Mouse (Mus musculus): ENCODE measurements at regions not wholly inside any gene's neighbourhood (a gene's known extent, or its start where the extent isn't known, plus 50 kb on each side); places are given as distances from the start of the nearest gene placed in this dataset.

DNA sequence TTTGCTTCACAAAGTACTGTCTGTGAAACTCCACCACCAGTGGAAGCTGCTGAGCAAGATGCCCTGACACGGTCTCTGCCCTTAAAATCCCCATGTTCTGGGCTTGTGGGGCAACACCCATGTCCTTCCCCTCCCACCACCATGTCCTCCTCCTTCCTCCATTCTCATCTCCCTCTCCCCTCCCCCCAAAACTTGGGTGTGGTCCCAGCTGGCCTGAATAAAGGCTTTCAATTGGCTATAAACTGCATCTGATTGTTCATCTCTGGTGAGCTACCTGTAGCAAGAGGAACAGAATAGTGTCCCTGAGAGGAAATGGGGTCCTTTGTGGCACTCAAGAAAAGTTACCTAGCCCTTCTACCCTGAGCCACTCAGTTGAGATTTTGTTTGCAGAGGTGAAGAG, 91.8 kb downstream of the Slc16a9 start:
- DNase-seq = no peak

DNA sequence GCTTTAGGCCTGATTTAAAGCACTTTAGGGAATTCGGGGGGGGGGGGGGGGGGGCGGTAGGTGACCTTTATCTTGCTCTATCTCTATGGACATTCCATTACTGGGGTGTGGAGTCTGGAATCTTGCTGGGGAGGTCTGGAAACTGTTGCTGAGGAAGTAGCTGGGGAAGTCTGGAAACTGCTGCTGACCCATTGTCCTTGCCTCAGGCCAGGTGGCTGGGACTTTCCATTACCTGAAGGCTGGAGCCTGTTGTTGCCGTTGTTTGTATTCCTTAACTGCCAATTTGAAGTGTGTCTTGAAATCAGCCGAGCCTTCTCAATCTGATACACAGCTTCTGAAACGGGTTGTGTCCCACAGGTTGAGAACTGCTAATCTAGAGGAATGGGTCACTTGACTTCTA, 80.9 kb upstream of the Fam13c start:
- no peak for DNase-seq

DNA sequence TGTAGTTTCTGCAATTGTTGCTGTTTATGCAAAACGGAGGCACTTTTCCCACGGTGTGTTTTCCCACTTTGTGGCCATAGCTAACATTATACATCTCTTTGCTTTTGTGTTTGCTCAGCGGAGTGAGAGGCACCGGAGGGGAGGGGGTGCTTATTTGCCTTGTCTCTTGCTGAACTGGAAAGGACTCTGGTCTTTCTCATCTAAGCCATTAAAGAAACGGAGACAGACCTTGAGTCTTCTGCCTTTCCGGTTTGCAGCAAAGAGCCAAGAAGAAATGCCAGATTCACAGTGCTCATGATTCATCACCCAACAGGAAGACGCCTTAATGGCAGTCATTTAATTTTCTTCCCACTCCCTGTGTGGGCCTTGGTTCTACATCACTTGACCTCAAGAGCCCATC, 80.4 kb upstream of the Fam13c start:
- no peak for DNase-seq

DNA sequence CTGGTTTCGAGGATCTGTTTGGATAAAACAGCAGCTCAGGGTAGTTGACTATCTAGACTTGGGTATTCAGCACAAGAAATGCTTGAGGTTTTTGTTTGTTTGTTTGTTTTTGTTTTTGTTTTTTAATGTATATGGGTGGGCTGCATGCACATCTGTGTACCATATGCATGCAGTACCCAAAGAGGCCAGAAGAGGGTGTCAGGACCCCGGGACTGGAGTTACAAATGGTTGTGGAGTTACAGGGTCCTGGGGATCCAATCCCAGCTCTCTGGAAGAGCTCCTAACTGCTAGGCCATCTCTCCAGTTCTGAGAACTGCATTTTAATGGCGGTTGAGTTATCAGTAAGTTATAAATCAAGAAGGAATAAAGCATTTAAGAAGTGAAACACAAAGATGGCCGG, 77.2 kb upstream of the Fam13c start:
- peak; percentile 18 to 29 for DNase-seq

DNA sequence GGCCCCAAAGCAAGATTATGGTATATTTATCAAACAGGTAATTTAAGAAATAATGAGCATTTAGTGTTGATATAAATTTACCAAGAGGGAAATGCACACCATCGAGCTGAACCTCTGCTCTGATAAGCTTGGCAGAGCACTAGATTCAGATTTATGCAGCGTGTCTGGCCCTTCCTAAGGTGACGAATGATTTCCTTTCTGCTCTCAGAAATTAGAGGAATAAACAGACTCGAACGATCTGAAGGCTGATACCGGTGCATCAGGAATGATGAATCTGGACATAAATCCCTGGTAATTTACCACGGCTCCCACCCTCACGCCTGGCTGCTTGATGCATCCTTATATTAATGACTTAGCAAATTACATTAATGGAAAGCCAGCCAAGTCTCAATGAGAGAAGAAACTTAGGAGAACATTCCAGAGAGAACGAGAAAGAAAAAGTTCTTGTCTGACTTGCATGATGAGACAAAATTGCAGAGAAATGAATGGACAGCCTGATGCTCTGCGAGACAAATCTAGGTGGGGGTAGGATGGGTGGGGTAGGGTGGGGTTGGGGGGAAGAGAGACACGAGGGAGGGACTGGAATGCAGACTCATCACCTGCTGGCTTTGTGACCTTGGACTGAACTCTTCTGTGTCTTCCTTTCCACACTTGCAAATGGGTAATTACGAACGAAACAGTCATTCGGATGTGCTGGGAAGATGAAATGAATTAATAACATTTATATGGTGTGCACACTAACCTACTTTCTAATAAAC, 75.9 kb upstream of the Fam13c start:
- DNase-seq = no peak

DNA sequence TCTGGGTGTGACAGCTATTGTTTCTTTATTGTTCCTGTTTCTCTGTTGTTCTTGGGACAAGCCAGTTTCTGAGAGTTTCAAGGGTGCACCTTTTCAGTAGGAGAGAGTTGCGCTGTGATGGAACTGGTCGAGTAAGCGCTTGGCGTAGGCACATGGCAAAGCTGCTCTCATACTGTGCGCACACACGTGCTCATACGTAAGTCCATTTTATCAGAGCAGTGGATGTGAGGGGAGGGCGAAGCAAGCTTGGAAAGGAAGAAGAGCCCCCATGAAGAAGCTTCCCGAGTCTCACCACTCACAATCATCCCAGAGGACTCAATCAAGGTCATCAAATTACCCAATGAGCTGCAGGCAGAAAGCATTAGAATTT, 75.3 kb upstream of the Fam13c start:
- no peak for DNase-seq

DNA sequence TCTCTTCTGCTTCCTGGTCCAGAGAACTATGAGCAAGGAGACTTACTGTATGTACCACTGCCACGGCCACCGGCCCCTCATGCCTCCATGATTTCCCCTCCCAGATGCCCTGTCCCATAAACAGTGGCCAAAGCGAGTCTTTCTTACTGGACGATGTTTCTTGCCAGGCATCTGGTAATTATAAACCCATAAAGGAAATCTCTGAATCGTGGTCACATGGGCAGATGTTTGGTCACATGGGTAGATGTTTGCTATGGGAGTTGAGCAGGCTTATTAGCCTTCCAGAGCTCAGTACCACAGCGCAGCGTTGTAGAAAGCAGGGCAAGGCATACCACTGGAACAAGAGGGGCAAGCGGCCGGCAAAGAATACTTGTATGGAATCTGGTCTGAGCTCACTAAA, 74.8 kb upstream of the Fam13c start:
- DNase-seq = no peak

DNA sequence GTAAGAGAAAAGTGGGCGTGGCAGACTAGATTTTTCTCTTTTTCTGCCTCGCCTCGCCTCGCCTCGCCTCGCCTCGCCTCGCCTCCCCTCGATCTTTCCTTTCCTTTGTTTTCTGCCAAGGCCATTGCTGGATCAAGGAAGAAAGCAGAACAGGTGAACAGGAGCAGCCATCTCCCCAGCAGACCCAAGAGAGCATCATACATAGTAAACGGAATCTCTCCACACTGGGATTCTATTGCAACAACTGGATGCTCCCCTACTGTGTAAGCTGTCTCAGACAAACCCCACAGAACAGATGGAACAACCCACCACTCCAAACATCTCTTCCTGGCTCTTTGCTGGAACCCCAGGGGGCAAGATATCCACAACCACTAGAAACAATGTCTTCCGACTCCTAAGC, 72.4 kb upstream of the Fam13c start:
- no peak for DNase-seq

DNA sequence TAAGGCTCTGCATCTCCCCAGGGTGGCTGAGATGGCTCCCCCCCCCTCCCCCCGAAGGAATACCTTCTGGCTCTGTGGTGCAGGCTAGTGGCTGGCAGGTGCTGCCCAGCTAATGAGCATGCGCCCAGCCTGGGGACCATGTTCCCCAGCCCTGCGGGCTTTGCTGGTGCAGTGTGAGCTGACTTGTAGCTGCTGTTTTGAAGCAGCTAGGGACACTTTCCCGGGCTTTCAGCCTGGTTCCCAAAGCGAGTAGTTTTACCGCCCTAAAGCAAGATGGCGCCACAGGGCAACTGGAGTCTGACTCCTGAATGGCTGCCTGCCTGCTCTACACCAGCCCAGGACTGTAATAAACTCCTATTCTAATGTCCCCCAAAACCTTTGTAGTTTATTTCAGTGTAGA, 71.6 kb upstream of the Fam13c start:
- DNase-seq = peak; percentile 65

DNA sequence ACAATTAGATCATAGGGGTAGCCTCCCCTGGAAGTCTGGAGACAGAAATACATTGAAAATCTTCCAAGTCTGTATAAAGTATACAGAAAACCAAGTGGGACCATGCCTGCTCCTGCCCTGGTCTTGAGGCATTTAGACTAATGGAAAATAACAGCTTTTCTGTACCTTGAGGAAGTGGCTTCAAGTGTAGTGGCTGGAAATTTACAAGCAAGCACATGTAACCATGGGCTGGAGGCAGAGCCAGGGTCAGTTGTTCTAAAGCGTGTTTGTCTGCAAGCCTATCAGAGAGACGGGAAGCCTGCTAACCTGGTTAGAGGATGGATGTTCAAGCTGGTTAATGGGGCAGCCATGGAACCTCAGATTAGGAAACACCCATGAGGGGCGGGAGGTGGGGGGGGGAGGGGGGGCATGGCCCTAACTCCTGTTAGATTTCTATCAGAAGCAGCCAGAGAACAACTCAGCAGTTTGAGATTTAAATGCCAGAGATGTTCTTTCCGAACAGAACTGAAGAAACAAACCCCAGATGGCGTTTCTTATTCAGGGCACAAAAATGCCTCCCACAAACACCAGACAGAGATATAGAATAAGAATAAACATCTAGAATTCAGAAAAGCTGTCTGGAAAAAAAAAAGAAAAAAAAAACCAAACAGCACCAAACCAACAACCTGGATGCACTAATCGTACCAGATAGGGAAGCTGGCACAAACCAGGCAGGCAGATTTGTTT, 67.7 kb upstream of the Fam13c start:
- DNase-seq = no peak

DNA sequence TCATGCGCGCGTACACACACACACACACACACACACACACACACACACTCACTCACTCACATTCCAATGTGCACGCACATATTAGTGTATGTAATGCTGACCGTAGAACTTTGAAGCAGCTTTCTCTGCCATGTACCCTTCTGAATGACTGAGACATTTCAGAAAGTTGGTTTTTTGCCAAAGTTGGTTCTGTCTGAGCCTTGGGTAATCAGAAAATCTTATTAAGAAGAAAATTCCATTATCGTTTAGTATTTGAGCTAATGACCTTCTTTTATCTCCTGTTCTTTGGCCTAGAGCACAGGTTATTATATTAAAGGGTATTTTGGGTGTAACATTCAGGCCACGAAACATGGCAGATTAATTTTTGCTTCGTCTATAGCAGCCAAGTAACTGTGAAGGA, 67.1 kb upstream of the Fam13c start:
- DNase-seq = no peak

DNA sequence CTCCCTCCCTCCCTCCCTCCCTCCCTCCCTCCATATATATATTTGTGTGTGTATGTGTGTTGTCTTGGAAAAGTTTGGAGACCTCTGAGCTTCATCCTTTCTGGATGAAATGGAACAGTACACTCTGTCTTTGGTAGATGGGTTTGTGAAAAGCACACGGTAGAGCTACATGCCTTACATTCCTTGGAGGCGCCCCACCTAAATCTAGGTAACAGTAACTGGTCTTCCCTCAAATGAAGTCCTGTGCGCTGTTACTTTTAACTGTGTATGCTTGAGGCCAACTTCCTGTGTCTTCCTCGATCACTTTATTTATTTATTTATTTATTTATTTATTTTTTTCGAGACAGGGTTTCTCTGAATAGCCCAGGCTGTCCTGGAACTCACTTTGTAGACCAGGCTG, 66.4 kb upstream of the Fam13c start:
- no peak for DNase-seq

DNA sequence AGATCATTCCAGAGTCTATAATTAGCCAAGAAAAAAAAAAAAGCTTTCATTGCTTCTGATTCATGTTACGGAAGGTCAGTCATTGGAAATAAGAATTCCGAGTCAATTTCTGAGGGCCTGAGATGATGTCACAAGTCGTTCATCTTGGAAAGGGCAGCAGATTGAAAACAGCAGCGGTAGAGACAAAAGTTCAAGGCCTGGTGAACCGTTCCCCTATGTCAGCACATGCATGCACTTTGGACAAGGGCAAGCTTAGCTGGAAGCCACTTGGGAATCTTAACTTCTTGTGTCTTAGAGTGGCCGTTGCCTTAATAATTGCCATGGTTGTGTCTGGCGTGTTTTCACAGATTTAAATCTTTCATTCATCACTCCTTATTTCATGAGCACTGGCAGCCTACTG, 65.6 kb upstream of the Fam13c start:
- no peak for DNase-seq

DNA sequence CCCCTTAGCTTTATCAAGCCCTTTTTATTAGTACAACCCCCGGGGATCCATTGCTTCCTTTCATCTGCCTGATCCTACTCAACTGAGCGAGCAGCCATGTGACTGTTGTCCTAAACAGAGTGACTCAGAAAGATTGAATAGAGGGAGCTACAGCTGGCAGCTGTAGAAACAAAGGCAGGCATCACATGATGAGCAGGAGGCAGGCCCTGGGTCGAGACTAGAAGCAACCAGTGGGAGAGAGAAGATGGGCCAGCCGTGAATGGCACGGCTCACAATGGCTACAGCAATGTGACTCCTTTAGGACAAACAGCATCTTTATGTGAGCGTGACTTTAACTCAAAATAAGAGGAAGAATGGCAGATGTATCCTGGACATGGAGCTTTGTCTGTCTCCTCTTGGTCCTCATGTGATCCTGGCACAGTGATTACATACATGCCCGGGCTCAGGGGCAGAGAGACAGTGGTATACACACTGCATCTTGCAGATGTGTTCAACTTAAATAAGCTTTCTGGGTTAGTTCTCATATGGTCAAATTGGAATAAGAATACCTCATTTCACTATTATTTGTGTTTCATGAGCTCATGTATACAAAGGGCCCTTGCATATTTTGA, 60.1 kb upstream of the Fam13c start:
- DNase-seq = peak in 1 of 2 experiments; percentile 3

DNA sequence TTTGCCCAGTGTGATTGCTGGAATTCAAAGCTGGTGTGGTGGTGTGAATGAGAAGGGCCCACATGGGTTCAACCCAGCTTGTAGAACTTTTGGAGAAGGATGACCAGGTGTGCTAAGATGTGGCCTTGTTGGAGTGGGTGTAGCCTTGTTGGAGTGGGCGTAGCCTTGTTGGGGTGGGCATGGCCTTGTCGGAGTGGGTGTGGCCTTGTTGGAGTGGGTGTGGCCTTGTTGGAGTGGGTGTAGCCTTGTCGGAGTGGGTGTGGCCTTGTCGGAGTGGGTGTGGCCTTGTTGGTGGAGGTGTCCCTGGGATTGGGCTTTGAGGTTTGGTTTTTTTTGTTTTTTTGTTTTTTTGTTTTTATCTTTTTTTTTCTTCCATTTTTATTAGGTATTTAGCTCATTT, 55.6 kb upstream of the Fam13c start:
- no peak for DNase-seq

DNA sequence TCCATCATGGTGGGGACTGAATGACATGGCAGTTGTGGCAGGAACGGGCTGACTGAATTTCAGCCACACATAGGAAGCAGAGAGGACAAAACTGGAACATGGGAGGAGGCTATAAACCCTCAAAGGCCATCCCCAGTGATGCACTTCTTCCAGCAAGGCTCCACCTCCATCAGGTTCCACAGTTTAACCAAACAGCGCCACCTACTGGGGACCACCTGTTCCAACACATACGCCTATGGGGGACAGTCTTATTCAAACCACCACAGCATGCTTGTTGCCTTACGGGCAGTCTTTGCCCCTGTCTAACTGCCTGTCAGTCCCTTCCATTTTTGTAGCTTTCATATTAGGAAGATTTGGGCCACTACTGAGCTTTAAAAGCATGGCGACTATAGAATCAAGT, 52.6 kb upstream of the Fam13c start:
- no peak for DNase-seq

All from cerebellum, postnatal 36 days (tissue).